Mouse (Mus musculus) heart, postnatal 25 days (tissue): ENCODE data around the gene Krt88. TPM values are rescaled to one million over a fixed set of nuclear protein-coding genes. Genes with fewer than 3 reads are reported as not detected.

Experiments
- DNase-seq: peaks from one replicate; pipeline ENCODE4 v3.0.0; 2022; ENCODE audit warnings: low spot score
- intact Hi-C: fragments of 180-260 bp; cut with DNase I; formaldehyde crosslinking; loops from one replicate; pipeline ENCODE4 v1.15.1; 2025
- total RNA-seq, 2 experiments: library from RNA; stranded (reverse); gene quantifications; 2 replicates each; pipeline ENCODE4 v1.2.3; 2021

The Krt88 gene
- total RNA-seq = not detected

- DNase-seq = no peak
- intact Hi-C loops = no loop called here
These were observed at the start of gene Krt88 for GRCm38 (mm10) chr15:101447444-101447843. Gene Krt88 (plus strand): TSS chr15:101447744.

GRCm38 (mm10) chr15:101398269-101398668 lies 49.3 kb upstream of the Krt88 start:
- DNase-seq = no peak
- intact Hi-C loops = no loop called here

- DNase-seq = no peak
These were observed 36.8 kb upstream of the Krt88 start, which contains the start of gene Krt7 for GRCm38 (mm10) chr15:101410775-101411174. Gene Krt7 (plus strand): TSS chr15:101411043.

GRCm38 (mm10) chr15:101412188-101412587 lies 35.4 kb upstream of the Krt88 start:
- intact Hi-C loops = no loop called here
- DNase-seq = no peak

More at GRCm38 (mm10) chr15:101410775-101411174, 36.8 kb upstream of the Krt88 start, which contains the start of gene Krt7:
- intact Hi-C loops = no loop called here

GRCm38 (mm10) chr15:101413916-101414635 lies 33.5 kb upstream of the Krt88 start:
- intact Hi-C loops = no loop called here

GRCm38 (mm10) chr15:101414807-101415565 lies 32.6 kb upstream of the Krt88 start:
- intact Hi-C loops = no loop called here
- DNase-seq = no peak

More at GRCm38 (mm10) chr15:101413916-101414635, 33.5 kb upstream of the Krt88 start:
- DNase-seq = no peak

- intact Hi-C loops = no loop called here
- no peak for DNase-seq
These were observed 28.6 kb upstream of the Krt88 start for GRCm38 (mm10) chr15:101418950-101419349.

GRCm38 (mm10) chr15:101420903-101421302 lies 26.6 kb upstream of the Krt88 start:
- no peak for DNase-seq
- intact Hi-C loops = no loop called here

GRCm38 (mm10) chr15:101424914-101425313 lies 22.6 kb upstream of the Krt88 start:
- intact Hi-C loops = no loop called here
- DNase-seq = no peak

- intact Hi-C loops = no loop called here
- DNase-seq = no peak
These were observed 10.9 kb upstream of the Krt88 start for GRCm38 (mm10) chr15:101436611-101437010.

- no peak for DNase-seq
- intact Hi-C loops = no loop called here
These were observed 9.0 kb upstream of the Krt88 start, which contains the start of gene Krt87 for GRCm38 (mm10) chr15:101438555-101438954. Gene Krt87 (minus strand): TSS chr15:101438804.

- intact Hi-C loops = no loop called here
- DNase-seq = no peak
These were observed 6.7 kb upstream of the Krt88 start for GRCm38 (mm10) chr15:101440837-101441236.

- DNase-seq = no peak
- intact Hi-C loops = no loop called here
These were observed 972 bp upstream of the Krt88 start for GRCm38 (mm10) chr15:101446572-101446971.

GRCm38 (mm10) chr15:101453093-101453736 lies 5.7 kb downstream of the Krt88 start:
- intact Hi-C loops = loop anchor here (2.0 kb wide), 1 partner anchor 112 kb away; no protein-coding TSS in a partner anchor
- DNase-seq = peak; percentile 57

GRCm38 (mm10) chr15:101454774-101455173 lies 7.2 kb downstream of the Krt88 start:
- no peak for DNase-seq
- intact Hi-C loops = no loop called here

GRCm38 (mm10) chr15:101455292-101455691 lies 7.7 kb downstream of the Krt88 start:
- intact Hi-C loops = no loop called here
- no peak for DNase-seq

- DNase-seq = no peak
- intact Hi-C loops = no loop called here
These were observed 8.3 kb downstream of the Krt88 start for GRCm38 (mm10) chr15:101455891-101456290.

GRCm38 (mm10) chr15:101458361-101458930 lies 10.9 kb downstream of the Krt88 start:
- no peak for DNase-seq

GRCm38 (mm10) chr15:101459283-101459682 lies 11.7 kb downstream of the Krt88 start:
- intact Hi-C loops = no loop called here
- no peak for DNase-seq

More at GRCm38 (mm10) chr15:101458361-101458930, 10.9 kb downstream of the Krt88 start:
- intact Hi-C loops = no loop called here

GRCm38 (mm10) chr15:101463651-101464050 lies 16.1 kb downstream of the Krt88 start, which contains the start of gene Krt81:
Gene Krt81 (minus strand): TSS chr15:101463751.
- DNase-seq = no peak
- intact Hi-C loops = no loop called here
